Mouse (Mus musculus) heart, embryonic 16.5 days (tissue): ENCODE data around the gene Pnpla3. TPM values are rescaled to one million over a fixed set of nuclear protein-coding genes. Genes with fewer than 3 reads are reported as not detected.

Experiments used
- ATAC-seq: fragments of 200-750 bp; cut with Nextera tagmentation; replicated peaks from 2 replicates; pipeline ENCODE4 v1.8.0; 2017; ENCODE audit warnings: moderate number of reproducible peaks; ENCODE audit not compliant: insufficient read depth, low FRiP score; ENCODE audit errors: extremely low read depth
- H3K27ac ChIP-seq: fragments of 300-500 bp; sonication (generic); 2 replicates; pipeline ENCODE4 v1.5.1; 2014; ENCODE audit warnings: mild to moderate bottlenecking, low read length, control low read depth, moderate library complexity
- H3K27me3 ChIP-seq: fragments of 300-500 bp; sonication (generic); 2 replicates; pipeline ENCODE4 v1.6.1; 2014; ENCODE audit warnings: low read length, mixed read lengths; ENCODE audit not compliant: control insufficient read depth, insufficient read depth
- H3K36me3 ChIP-seq: fragments of 300-500 bp; sonication (generic); 2 replicates; pipeline ENCODE4 v1.6.1; 2014; ENCODE audit not compliant: control insufficient read depth, insufficient read depth
- H3K4me1 ChIP-seq: fragments of 300-500 bp; sonication (generic); 2 replicates; pipeline ENCODE4 v1.6.1; 2014; ENCODE audit warnings: low read length, mixed read lengths; ENCODE audit not compliant: control insufficient read depth, insufficient read depth
- H3K4me2 ChIP-seq: fragments of 300-500 bp; sonication (generic); 2 replicates; pipeline ENCODE4 v1.6.1; 2014; ENCODE audit warnings: low read depth, mild to moderate bottlenecking, control low read depth, low read length
- H3K4me3 ChIP-seq: fragments of 300-500 bp; sonication (generic); 2 replicates; pipeline ENCODE4 v1.5.1; 2014; ENCODE audit warnings: mild to moderate bottlenecking, control low read depth, low read length
- H3K9ac ChIP-seq: fragments of 300-500 bp; sonication (generic); 2 replicates; pipeline ENCODE4 v1.6.1; 2014; ENCODE audit warnings: low read length, control low read depth
- H3K9me3 ChIP-seq: fragments of 300-500 bp; sonication (generic); replicated peaks from 2 replicates; pipeline ENCODE4 v1.6.1; 2016; ENCODE audit warnings: low read length; ENCODE audit not compliant: control insufficient read depth
- WGBS: fragments of 180-500 bp; shearing (Covaris S2); extraction: QIAGEN DNeasy Blood & Tissue Kit; methylation state at CpG from one replicate; pipeline ENCODE4 v1.1.7; 2014; 5-methylcytosine and 5-hydroxymethylcytosine counted together
- polyA plus RNA-seq: library from polyadenylated mRNA; unstranded; fragments of >200 nt; fragmentation: Nextera tagmentation; extraction: Ambion mirVana; gene quantifications from 2 replicates; pipeline ENCODE4 v1.2.1, GENCODE M21; 2015

Pnpla3 gene
- polyA plus RNA-seq, 1 experiment from 2014 or later = 0.71 TPM

GRCm38 (mm10) chr15:84210941-84211340, 43.3 kb downstream of the Pnpla3 start:
- no peaks in the 10 kb centered on the region for H3K27me3 ChIP-seq
- ATAC-seq = no peak
- peaks cover 18% of the 10 kb centered on the region for H3K4me1 ChIP-seq
- WGBS = 89% methylated on average over 13 of the region's 13 CpGs
- H3K4me2 ChIP-seq = no peak overlapping the region
- no peaks in the 10 kb centered on the region for H3K9me3 ChIP-seq
- no peak overlapping the region for H3K4me3 ChIP-seq
- peaks cover 42% of the 10 kb centered on the region for H3K36me3 ChIP-seq
- no peak overlapping the region for H3K27ac ChIP-seq
- no peak overlapping the region for H3K9ac ChIP-seq

DNA sequence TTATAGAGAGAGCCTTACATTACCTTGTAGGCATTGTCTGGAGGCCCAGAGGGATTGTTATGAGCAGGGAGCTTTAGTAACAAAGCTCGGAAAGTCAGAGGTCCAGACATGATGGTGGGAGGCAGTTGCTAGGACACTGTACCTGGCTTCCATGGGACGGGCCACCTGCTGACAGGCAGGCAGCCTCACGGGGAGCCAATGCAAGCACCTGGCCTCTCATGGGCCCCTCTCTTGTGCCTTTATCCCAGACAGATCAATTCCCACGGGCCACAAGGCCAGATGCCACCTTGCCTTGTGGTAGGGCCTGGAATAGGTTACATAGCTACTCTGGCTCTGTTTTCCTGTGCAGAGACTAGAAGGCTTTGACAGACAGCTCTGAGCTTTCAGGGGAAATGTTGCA, 43.9 kb downstream of the Pnpla3 start:
- Histone ChIP-seq H3K27me3 (no peaks in the 10 kb centered on the region), H3K4me1 (peaks cover 23% of the 10 kb centered on the region), H3K9ac (no peak overlapping the region), H3K4me3 (no peak overlapping the region), H3K4me2 (no peak overlapping the region), H3K27ac (no peak overlapping the region), H3K9me3 (no peaks in the 10 kb centered on the region), H3K36me3 (peaks cover 36% of the 10 kb centered on the region)
- WGBS = 85% methylated on average over 4 of the region's 4 CpGs
- ATAC-seq = no peak

DNA sequence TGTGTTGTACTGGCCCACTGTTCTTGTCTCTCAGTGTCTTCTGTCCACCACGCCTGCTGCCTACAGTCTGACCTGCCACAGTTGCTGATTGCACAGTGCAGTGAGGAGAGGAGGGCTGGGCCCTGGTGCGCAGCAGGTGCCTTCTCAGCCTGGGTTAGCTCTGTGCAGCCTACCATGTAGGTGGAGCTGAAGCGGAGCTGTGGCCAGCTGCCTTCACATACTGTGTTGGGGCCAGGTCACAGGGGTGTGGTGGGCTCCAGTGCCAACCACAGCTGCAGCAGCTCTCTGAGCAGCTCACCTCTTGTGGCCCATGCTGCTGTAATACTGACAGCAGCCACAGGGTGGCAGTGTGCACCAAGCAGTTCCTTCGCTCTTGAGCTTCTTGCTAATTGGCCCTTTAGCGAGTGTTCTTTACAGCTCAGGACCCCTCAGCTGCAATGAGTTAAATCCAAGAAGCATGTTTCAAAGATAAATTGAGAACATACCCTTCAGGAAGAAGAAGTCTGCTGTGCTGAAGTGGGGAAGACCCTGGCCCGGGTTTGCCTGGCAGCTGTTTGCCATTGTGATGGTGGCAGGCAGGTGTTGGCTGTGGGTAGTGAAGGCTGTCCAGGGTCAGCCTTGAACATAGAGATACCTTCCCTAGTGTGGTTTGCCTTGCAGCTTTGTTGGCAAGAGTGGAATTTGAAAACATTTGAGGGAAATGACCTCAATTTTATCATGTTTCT, 44.6 kb downstream of the Pnpla3 start:
- H3K9me3 ChIP-seq = no peaks in the 10 kb centered on the region
- H3K36me3 ChIP-seq = peaks cover 29% of the 10 kb centered on the region
- no peak overlapping the region for H3K9ac ChIP-seq
- WGBS = 46% methylated on average over 6 of the region's 6 CpGs
- H3K4me2 ChIP-seq = no peak overlapping the region
- H3K27ac ChIP-seq = peak overlapping the region; percentile 60
- peak; percentile 18; the same call in 1 of the 2 replicates for ATAC-seq
- no peak overlapping the region for H3K4me3 ChIP-seq
- peaks cover 25% of the 10 kb centered on the region for H3K4me1 ChIP-seq
- no peaks in the 10 kb centered on the region for H3K27me3 ChIP-seq

DNA sequence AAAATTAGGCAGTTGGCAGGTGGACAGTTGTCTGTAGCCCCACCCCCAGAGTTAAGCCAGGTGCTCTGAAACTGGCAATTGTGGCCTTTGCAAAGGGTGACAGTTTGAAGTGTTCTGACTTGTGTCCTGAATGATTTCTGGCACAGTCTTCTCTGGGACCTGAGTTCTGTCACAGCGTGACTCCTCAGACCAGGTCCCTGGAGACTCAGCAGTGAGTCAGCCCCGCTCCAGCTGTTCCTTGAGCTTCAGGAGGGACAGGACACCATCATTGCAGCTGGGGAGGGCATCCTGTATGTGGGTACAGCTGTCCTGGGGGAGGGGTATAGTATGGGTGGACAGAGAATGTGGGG, 45.1 kb downstream of the Pnpla3 start:
- no peak overlapping the region for H3K4me3 ChIP-seq
- peak overlapping the region; percentile 60 for H3K27ac ChIP-seq
- peaks cover 25% of the 10 kb centered on the region for H3K4me1 ChIP-seq
- ATAC-seq = 0 out of 2 replicates have a peak, but pooled peaks have one; percentile 33
- H3K4me2 ChIP-seq = no peak overlapping the region
- no peaks in the 10 kb centered on the region for H3K9me3 ChIP-seq
- H3K36me3 ChIP-seq = peaks cover 25% of the 10 kb centered on the region
- WGBS = 62% methylated on average over 2 of the region's 2 CpGs
- no peak overlapping the region; the same call in 1 of the 2 replicates for H3K9ac ChIP-seq
- no peaks in the 10 kb centered on the region for H3K27me3 ChIP-seq

DNA sequence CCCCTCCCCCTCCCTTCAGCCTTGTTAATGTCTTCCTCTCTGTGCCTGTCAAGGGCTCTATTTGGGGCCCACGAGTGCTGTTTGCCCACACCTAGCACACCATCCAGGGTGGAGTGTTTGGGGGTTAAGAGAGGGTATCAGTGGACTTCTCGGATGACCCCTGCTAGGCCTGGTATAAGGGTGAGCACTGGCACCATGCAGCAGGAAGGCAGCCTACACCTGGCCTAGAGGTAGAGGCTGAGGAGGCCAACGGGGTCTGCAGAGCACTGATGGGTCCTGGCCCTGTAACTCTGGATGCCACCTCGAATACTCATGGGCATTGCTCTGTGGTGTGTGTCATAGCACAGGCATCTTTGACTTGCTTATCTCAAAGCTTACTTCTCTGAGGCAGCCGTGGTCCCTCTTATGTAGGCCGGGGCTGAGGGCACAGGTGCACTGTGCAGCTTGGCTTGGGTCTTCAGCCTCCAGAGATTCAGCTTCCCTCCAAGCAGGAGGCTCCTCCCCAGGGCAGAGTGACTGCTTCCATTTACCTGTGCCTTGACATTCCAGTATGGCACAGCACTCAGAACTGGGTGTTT, 45.6 kb downstream of the Pnpla3 start:
- H3K27ac ChIP-seq = no peak overlapping the region
- ATAC-seq = no peak
- WGBS = 57% methylated on average over 6 of the region's 6 CpGs
- no peak overlapping the region for H3K4me2 ChIP-seq
- H3K27me3 ChIP-seq = no peaks in the 10 kb centered on the region
- H3K9me3 ChIP-seq = no peaks in the 10 kb centered on the region
- peak overlapping the region; percentile 27; the same call in 1 of the 2 replicates for H3K9ac ChIP-seq
- H3K36me3 ChIP-seq = peaks cover 22% of the 10 kb centered on the region
- no peak overlapping the region for H3K4me3 ChIP-seq
- H3K4me1 ChIP-seq = peaks cover 25% of the 10 kb centered on the region

- H3K36me3 ChIP-seq = peaks cover 16% of the 10 kb centered on the region
- WGBS = 77% methylated on average over 7 of the region's 7 CpGs
- ATAC-seq = no peak
These were observed 46.8 kb downstream of the Pnpla3 start for GRCm38 (mm10) chr15:84214476-84214875.

DNA sequence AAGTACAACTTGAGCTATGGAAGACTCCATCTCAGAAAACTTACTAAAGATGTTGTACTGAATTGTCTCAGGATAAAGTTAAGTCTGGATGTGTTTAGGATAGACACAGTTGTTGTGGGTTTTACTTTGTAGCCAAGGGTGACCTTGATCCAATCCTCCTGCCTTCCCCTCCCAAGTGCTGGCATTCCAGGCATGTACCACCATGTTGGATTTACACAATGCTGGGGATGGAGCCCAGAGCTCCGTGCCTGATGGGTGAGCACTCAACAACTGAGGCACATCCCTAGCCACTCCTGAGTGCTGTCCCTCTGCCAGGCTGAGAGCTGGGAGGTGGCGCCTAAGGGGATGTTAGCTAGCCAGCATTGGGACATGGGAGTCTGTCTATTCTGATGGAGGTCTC, 47.6 kb downstream of the Pnpla3 start:
- Histone ChIP-seq H3K9ac (no peak overlapping the region), H3K27me3 (no peaks in the 10 kb centered on the region), H3K4me2 (no peak overlapping the region), H3K27ac (no peak overlapping the region), H3K4me1 (peaks cover 35% of the 10 kb centered on the region), H3K4me3 (no peak overlapping the region), H3K9me3 (no peaks in the 10 kb centered on the region), H3K36me3 (peaks cover 11% of the 10 kb centered on the region; the same call in 1 of the 2 replicates)
- ATAC-seq = no peak
- 54% methylated on average over 2 of the region's 2 CpGs for WGBS

More at GRCm38 (mm10) chr15:84214476-84214875, 46.8 kb downstream of the Pnpla3 start:
- no peak overlapping the region for H3K4me3 ChIP-seq
- H3K27me3 ChIP-seq = no peaks in the 10 kb centered on the region
- H3K27ac ChIP-seq = no peak overlapping the region
- no peak overlapping the region for H3K4me2 ChIP-seq
- H3K4me1 ChIP-seq = peaks cover 35% of the 10 kb centered on the region
- H3K9me3 ChIP-seq = no peaks in the 10 kb centered on the region
- H3K9ac ChIP-seq = no peak overlapping the region

DNA sequence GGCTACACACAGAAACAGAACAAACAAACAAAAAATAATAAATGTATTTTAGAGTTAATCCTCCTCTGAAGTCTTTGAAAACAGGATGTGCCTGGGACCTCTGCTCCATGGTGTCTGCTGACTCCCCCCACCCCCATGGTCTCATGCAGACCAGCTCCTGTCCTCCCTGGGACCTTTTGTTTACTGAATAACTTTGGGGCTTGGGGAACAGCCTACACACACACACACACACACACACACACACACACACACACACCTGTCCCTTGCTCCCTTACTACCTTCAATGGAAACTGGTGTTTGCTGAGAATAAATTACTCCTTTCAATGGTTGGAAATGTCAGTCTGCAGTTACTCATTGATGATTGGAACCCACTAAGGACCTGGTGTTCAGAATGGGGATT, 48.4 kb downstream of the Pnpla3 start:
- Histone ChIP-seq H3K36me3 (peaks cover 11% of the 10 kb centered on the region; the same call in 1 of the 2 replicates), H3K4me2 (no peak overlapping the region), H3K9ac (no peak overlapping the region), H3K27ac (no peak overlapping the region), H3K4me3 (no peak overlapping the region), H3K4me1 (peaks cover 35% of the 10 kb centered on the region), H3K27me3 (no peaks in the 10 kb centered on the region), H3K9me3 (no peaks in the 10 kb centered on the region)
- ATAC-seq = no peak

DNA sequence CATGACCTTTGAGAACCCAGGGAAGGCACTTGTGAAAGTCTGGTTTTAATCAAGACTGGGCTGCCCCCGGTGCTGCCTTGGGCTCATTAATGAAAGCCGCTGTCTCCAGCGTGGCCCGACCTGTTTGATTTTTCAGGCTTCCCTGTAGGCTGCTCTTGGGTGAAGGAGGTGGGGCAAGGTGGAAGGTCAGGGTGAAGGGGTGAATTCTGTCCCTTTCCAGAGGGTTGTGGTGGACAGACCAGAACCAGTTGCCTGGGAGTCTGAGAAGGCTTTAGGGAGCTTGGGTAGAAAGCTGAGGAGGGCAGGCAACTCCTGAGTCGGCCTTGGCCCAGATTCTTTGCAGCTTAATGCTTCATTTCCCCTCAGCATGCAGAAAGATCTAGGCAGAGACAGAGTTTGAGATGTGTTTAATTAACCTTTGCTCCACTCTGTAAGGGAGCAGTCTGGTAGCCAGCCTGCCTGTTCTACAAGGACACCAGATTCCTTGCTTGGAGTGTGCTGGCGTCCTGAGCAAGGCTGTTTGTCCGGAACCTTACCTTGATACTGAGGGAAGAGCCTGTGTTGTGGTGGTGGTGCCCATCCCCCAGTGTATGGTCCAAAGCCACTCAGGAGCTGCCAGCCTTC, 48.9 kb downstream of the Pnpla3 start:
- Histone ChIP-seq H3K9me3 (no peaks in the 10 kb centered on the region), H3K27ac (no peak overlapping the region), H3K9ac (no peak overlapping the region), H3K27me3 (no peaks in the 10 kb centered on the region), H3K4me3 (no peak overlapping the region), H3K36me3 (peaks cover 6% of the 10 kb centered on the region; the same call in 1 of the 2 replicates), H3K4me1 (peaks cover 35% of the 10 kb centered on the region), H3K4me2 (no peak overlapping the region)
- no peak for ATAC-seq
- WGBS = 32% methylated on average over 7 of the region's 7 CpGs
